Mouse (Mus musculus) ES-E14 (cell line): ENCODE data around the gene Dusp1. TPM values are rescaled to one million over a fixed set of nuclear protein-coding genes. Genes with fewer than 3 reads are reported as not detected.

Experiments used
- DNase-seq: peaks from one replicate; pipeline ENCODE4 v3.0.0-alpha.2; 2013; ENCODE audit warnings: low read depth, low spot score
- H3K27ac ChIP-seq: 2 replicates; pipeline ENCODE4 v1.5.1; 2012; ENCODE audit warnings: low read depth, mild to moderate bottlenecking, low read length, moderate library complexity, mixed read lengths; ENCODE audit not compliant: poor library complexity, insufficient read depth, severe bottlenecking
- H3K36me3 ChIP-seq: 2 replicates; pipeline ENCODE4 v1.6.1; 2012; ENCODE audit warnings: mild to moderate bottlenecking, low read length, moderate library complexity, mixed read lengths; ENCODE audit not compliant: control insufficient read depth, poor library complexity, insufficient read depth, severe bottlenecking
- H3K4me1 ChIP-seq, 2 experiments: fragments of 150-350 bp in 1 of 2; sonication (generic) in 1 of 2; 2 replicates each; pipeline ENCODE4 v1.6.1; 2012; ENCODE audit warnings: low read length in 2 of 2, mild to moderate bottlenecking in 1 of 2, mixed read lengths in 1 of 2; ENCODE audit not compliant: control insufficient read depth in 2 of 2, insufficient read depth in 2 of 2, poor library complexity in 1 of 2
- H3K4me3 ChIP-seq, 2 experiments: fragments of 150-350 bp in 1 of 2; sonication (generic) in 1 of 2; 2 replicates each; pipeline ENCODE4 v1.5.1; 2012; ENCODE audit warnings: low read length in 2 of 2, low read depth in 1 of 2, mild to moderate bottlenecking in 1 of 2, mixed read lengths in 1 of 2; ENCODE audit not compliant: insufficient read depth in 1 of 2, poor library complexity in 1 of 2, severe bottlenecking in 1 of 2
- H3K9ac ChIP-seq: 2 replicates; pipeline ENCODE4 v1.6.1; 2012; ENCODE audit warnings: low read depth, mild to moderate bottlenecking, low read length, mixed read lengths; ENCODE audit not compliant: poor library complexity, insufficient read depth, severe bottlenecking
- H3K9me3 ChIP-seq: fragments of 150-350 bp; sonication (generic); 2 replicates; pipeline ENCODE4 v1.6.1; 2012; ENCODE audit warnings: low read depth, mild to moderate bottlenecking, low read length; ENCODE audit not compliant: control insufficient read depth, insufficient read depth
- CHD2 ChIP-seq: IDR thresholded peaks from 2 replicates; pipeline ENCODE4 v1.6.1; 2014; ENCODE audit warnings: mild to moderate bottlenecking, low read depth, low read length, inconsistent platforms
- HCFC1 ChIP-seq: IDR thresholded peaks from 2 replicates; pipeline ENCODE4 v1.6.1; 2012; ENCODE audit warnings: low read length, inconsistent platforms, borderline replicate concordance; ENCODE audit not compliant: insufficient read depth
- MAFK ChIP-seq: IDR thresholded peaks from 2 replicates; pipeline ENCODE4 v1.6.1; 2014; ENCODE audit warnings: mild to moderate bottlenecking, low read depth, low read length, inconsistent platforms; ENCODE audit not compliant: insufficient read depth
- ZC3H11A ChIP-seq: IDR thresholded peaks from 2 replicates; pipeline ENCODE4 v1.6.1; 2012; ENCODE audit warnings: low read depth, mild to moderate bottlenecking, inconsistent platforms, low read length, borderline replicate concordance
- ZNF384 ChIP-seq: IDR thresholded peaks from 2 replicates; pipeline ENCODE4 v1.6.1; 2012; ENCODE audit warnings: low read depth, low read length, inconsistent platforms
- in situ Hi-C, 2 experiments: fragments of 600-800 bp; cut with MboI; formaldehyde crosslinking; loops; one replicate each; pipeline ENCODE4 v1.15.1; 2025; ENCODE audit warnings: low sequenced_read_pairs in 2 of 2, inconsistent platforms in 1 of 2; ENCODE audit not compliant: unreplicated experiment in 2 of 2
- total RNA-seq: library from RNA; depleted of rRNA; stranded (reverse); fragments of 300-350 nt; gene quantifications from 2 replicates; pipeline ENCODE4 v1.2.3, GENCODE M21; 2012

Dusp1 gene
- total RNA-seq, 1 experiment: 21.2 TPM

DNA sequence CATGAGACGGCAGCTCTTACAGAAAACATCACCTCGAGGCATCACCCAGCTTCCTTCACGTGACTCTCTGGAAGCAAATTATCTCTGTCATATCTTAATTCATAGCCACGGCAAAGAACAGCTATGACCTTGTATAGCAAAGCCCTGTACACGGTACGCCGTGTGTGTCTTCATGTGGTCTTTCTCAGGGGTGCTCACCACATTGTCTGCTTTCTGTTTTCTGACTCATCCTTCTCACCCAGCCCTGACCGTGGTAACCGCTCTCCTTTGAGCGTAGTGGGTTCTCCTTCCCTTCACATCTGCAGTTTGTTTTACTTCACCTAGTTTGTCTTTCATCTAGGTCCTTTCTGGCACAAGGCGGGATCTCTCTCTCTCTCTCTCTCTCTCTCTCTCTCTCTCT is 10.3 kb upstream of the Dusp1 start:
- Histone ChIP-seq H3K27ac (no peak overlapping the region), H3K9ac (no peak overlapping the region), H3K4me1 (peaks cover 0 to 7% of the 10 kb centered on the region in 2 experiments; a peak in 2 of 4 replicates), H3K36me3 (peaks cover 18% of the 10 kb centered on the region; the same call in 1 of the 2 replicates), H3K9me3 (no peaks in the 10 kb centered on the region), H3K4me3 (no peak overlapping the region)
- no peak for TF ChIP-seq CHD2
- in situ Hi-C loops: no loop called here
- no peak for DNase-seq

DNA sequence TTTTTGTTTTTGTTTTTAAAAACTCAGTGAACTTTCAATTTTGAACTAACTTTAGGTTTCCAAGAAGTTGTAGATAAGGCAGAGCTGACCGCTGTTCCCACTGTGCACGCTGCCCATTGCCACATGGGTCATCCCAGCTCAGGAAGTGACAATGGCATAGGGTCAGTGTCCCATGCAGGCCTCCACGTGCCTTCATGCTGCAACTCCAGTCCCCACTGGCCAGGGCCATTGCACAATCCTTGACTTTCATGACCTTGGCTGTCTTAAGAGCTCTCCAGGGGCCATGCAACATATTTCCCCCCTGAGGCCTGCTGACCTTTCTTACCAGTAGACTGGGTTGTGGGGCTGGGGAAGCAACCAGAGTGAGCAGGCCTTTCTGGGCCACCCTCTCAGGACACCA is 9.4 kb upstream of the Dusp1 start:
- H3K9ac ChIP-seq: no peak overlapping the region
- in situ Hi-C loops: no loop called here
- TF ChIP-seq HCFC1 (no peak), ZC3H11A (no peak), CHD2 (no peak), ZNF384 (no peak), MAFK (no peak)
- DNase-seq: no peak
- peaks cover 16% of the 10 kb centered on the region; the same call in 1 of the 2 replicates for H3K36me3 ChIP-seq
- H3K9me3 ChIP-seq: no peaks in the 10 kb centered on the region
- H3K4me1 ChIP-seq: peaks cover 0 to 5% of the 10 kb centered on the region in 2 experiments; a peak in 2 of 4 replicates
- H3K4me3 ChIP-seq: no peak overlapping the region
- no peak overlapping the region for H3K27ac ChIP-seq

DNA sequence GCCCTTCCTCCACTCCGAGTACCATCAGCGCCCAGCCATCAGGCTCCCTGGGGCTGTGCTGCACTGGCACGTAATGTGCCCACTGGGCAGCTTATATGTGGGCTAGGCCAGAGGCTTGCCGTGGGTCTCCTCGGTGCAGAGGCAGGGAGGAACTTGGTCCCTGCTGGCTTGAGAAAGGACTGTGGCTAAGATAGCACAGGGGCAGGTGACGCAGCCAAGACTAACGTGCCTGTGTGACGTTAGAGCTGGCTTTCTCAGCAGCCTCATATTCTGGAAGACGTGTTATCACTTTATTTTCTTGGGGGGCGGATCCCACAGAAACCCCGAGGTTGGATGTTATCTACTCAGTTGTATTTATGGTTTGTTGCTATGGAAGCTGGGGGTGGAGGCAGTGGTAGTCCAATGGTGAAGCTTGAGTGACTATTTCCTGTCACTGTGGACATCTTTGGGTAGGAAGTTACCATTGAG is 8.8 kb upstream of the Dusp1 start:
- no peak for DNase-seq
- H3K36me3 ChIP-seq: peaks cover 13% of the 10 kb centered on the region; the same call in 1 of the 2 replicates
- H3K9ac ChIP-seq: no peak overlapping the region
- no peak overlapping the region for H3K4me3 ChIP-seq
- in situ Hi-C loops: no loop called here
- no peaks in the 10 kb centered on the region for H3K9me3 ChIP-seq
- no peak overlapping the region for H3K27ac ChIP-seq
- H3K4me1 ChIP-seq: peaks cover 0 to 5% of the 10 kb centered on the region in 2 experiments; a peak in 2 of 4 replicates
- TF ChIP-seq MAFK: no peak
- no peak for TF ChIP-seq CHD2
- TF ChIP-seq ZC3H11A: no peak
- TF ChIP-seq ZNF384: no peak
- no peak for TF ChIP-seq HCFC1

DNA sequence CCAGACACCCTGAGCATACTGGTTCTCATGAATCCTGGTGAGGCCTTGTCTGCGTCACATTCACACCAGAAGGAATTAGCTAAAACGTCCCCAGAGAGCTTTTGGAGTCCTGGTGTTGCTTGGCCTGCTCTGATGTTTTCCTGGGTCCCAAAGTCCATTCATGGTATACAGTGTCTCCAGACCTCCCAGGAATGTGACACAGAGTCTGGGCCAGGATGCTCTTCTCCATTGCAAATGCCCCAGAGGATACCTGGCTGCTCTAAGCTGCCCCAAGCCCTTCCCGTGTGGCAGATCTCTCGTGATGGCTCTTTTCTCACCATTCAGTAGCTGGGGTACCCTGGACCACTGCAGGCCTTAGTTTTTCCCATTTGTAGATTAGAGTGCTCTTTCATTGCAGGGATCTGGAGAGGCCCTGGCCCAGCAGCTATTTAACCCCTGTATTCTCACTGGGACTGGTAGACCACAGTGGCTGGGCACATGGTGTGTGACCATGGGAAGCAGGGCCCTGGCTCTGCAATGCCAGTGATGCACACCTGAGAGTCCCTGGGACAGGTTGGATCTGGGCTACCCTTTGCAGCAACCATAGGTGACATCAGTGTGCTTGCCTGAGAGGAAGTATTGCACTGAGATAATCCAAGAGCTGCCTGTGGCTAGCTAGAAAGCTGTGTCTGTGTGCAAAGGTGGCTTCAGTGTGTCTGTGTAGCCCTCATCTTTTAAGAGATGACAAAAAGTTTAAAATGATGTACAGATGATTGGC is 7.8 kb upstream of the Dusp1 start:
- H3K9me3 ChIP-seq: no peaks in the 10 kb centered on the region
- peaks cover 14% of the 10 kb centered on the region; the same call in 1 of the 2 replicates for H3K36me3 ChIP-seq
- TF ChIP-seq MAFK (no peak), HCFC1 (no peak), ZC3H11A (no peak), CHD2 (no peak)
- no peak overlapping the region for H3K27ac ChIP-seq
- H3K4me1 ChIP-seq: peaks cover 0 to 5% of the 10 kb centered on the region in 2 experiments; a peak in 1 of 4 replicates
- in situ Hi-C loops: no loop called here
- H3K4me3 ChIP-seq: no peak overlapping the region
- H3K9ac ChIP-seq: no peak overlapping the region
- no peak for DNase-seq

DNA sequence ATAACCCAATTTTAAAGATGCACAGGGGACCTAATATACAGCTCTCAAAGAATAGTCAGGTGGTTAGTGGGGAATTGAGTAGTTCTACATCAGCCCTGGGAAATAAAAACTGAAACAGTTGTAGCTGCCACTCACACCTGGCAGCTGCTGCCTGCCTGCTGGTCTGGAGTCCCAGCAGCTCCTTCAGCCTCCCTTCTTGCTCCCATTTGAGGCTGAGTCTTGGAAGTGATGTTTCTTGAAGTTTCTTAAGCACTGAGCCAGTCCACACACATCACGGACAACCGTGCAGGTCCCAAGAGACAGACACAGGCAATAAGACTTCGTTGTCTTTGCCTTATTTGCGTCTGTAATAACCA is 5.9 kb upstream of the Dusp1 start:
- H3K9ac ChIP-seq: no peak overlapping the region
- no peak for DNase-seq
- H3K4me1 ChIP-seq: peaks cover 0 to 14% of the 10 kb centered on the region in 2 experiments; a peak in 1 of 4 replicates
- in situ Hi-C loops: no loop called here
- H3K9me3 ChIP-seq: no peaks in the 10 kb centered on the region
- H3K27ac ChIP-seq: no peak overlapping the region
- peaks cover 21% of the 10 kb centered on the region; the same call in 1 of the 2 replicates for H3K36me3 ChIP-seq
- no peak overlapping the region for H3K4me3 ChIP-seq
- TF ChIP-seq CHD2: no peak
- no peak for TF ChIP-seq ZC3H11A
- TF ChIP-seq ZNF384: no peak
- no peak for TF ChIP-seq MAFK
- no peak for TF ChIP-seq HCFC1
